In genomic region chr9:81312047-81312446, GRCm38 (mm10) we compare ENCODE assay signal across 13 mouse cellular contexts.
"Had no signal": no experiment of that assay in that cellular context is flagged by ENCODE, and none has a peak within 500 bp of the region (broad histone marks: within the 10 kb centered on the region; RNA-seq: fewer than 3 reads in every experiment).

No protein-coding gene starts in this region.

- DNase-seq: lung, adult 18-20 months; lung, embryonic 14.5 days; lung, postnatal 10 days; lung, postnatal 4 days; midbrain, embryonic 14.5 days; retina, postnatal 1 day; right cerebral cortex, postnatal 25 days; right cerebral cortex, postnatal 4 days; spleen, adult 18-20 months; thymus, adult 18-20 months; thymus, postnatal 14 days; thymus, postnatal 36 days had no signal

- ATAC-seq: midbrain, embryonic 16.5 days had no signal
